Mouse (Mus musculus): ENCODE measurements around the gene Upk3bl. TPM values are rescaled to one million over a fixed set of nuclear protein-coding genes. Genes with fewer than 3 reads are reported as not detected.

Gene Upk3bl
- total and polyA plus RNA-seq, 3 experiments: not detected

GRCm38 (mm10) chr5:136083669-136084107 is 29.4 kb downstream of the Upk3bl start, which contains the start of gene Rasa4:
Rasa4 (plus strand) TSS chr5:136083916.
- Histone ChIP-seq H3K27ac (ENCODE audit: control insufficient read depth, low read depth, low read length) (no peak within 1 kb of the TSS), H3K27me3 (ENCODE audit: control insufficient read depth in 1 of 2, insufficient read depth in 2 of 2, low read length in 2 of 2) (no peaks in the 10 kb centered on the region), H3K9me3 (replicated peaks; ENCODE audit: insufficient read depth, low read length) (no peaks in the 10 kb centered on the region), H3K4me1 (ENCODE audit: control insufficient read depth in 1 of 2, insufficient read depth in 2 of 2, low read length in 2 of 2) (peaks cover 0 to 8% of the 10 kb centered on the region in 2 experiments; a peak in 1 of 4 replicates), H3K79me2 (ENCODE audit: control insufficient read depth, insufficient read depth, low read length, poor library complexity) (no peaks in the 10 kb centered on the region), H3K4me3 (ENCODE audit: control insufficient read depth in 1 of 2, insufficient read depth in 1 of 2, low read depth in 2 of 2, low read length in 2 of 2) (peak within 1 kb of the TSS; percentile 64 to 69), H3K9ac (ENCODE audit: control insufficient read depth, low read depth, low read length, poor library complexity, severe bottlenecking) (peak within 1 kb of the TSS; percentile 67), H3K36me3 (ENCODE audit: control insufficient read depth in 1 of 2, insufficient read depth in 2 of 2, low read length in 2 of 2) (no peaks in the 10 kb centered on the region)
- peak; percentile 93 for DNase-seq (ENCODE audit: low read depth, low spot score)
- TF ChIP-seq EP300 (IDR thresholded peaks at IDR 0.05; ENCODE audit: low read depth in 1 of 2, low read length in 2 of 2) (no peak), USF1 (IDR thresholded peaks at IDR 0.05; ENCODE audit: low read depth, low read length) (no peak), CTCF (IDR thresholded peaks at IDR 0.05 in 2 of 3, conservative IDR thresholded peaks at IDR 0.05 in 1 of 3; ENCODE audit: control insufficient read depth in 1 of 3, insufficient read depth in 1 of 3, low read depth in 2 of 3, low read length in 3 of 3, poor library complexity in 1 of 3, severe bottlenecking in 1 of 3) (no peak), NELFE (IDR thresholded peaks at IDR 0.05; ENCODE audit: low read depth, low read length) (peak; percentile 14; the same call in 1 of the 2 replicates), TBP (IDR thresholded peaks at IDR 0.05; ENCODE audit: low read depth, low read length) (no peak), JUND (IDR thresholded peaks at IDR 0.05; ENCODE audit: low read depth, low read length) (no peak), ZC3H11A (IDR thresholded peaks at IDR 0.05; ENCODE audit: low read depth, low read length) (no peak), MAZ (IDR thresholded peaks at IDR 0.05; ENCODE audit: low read depth, low read length) (peak; percentile 89; the same call in 1 of the 2 replicates), POLR2AphosphoS5 (IDR thresholded peaks at IDR 0.05; ENCODE audit: borderline replicate concordance, low read depth, low read length) (no peak), HCFC1 (IDR thresholded peaks at IDR 0.05; ENCODE audit: low read depth, low read length) (no peak), ZMIZ1 (IDR thresholded peaks at IDR 0.05; ENCODE audit: low read depth, low read length) (no peak), UBTF (IDR thresholded peaks at IDR 0.05; ENCODE audit: borderline replicate concordance, insufficient read depth, low read depth, low read length) (no peak), SIN3A (IDR thresholded peaks at IDR 0.05; ENCODE audit: low read length) (no peak), MAX (IDR thresholded peaks at IDR 0.05; ENCODE audit: low read length) (no peak), GABPA (IDR thresholded peaks at IDR 0.05; ENCODE audit: low read depth, low read length) (no peak), TCF12 (IDR thresholded peaks at IDR 0.05; ENCODE audit: low read depth, low read length) (no peak), GATA1 (IDR thresholded peaks at IDR 0.05; ENCODE audit: low read depth, low read length) (no peak), RCOR1 (IDR thresholded peaks at IDR 0.05; ENCODE audit: low read depth, low read length) (no peak), POLR2AphosphoS2 (IDR thresholded peaks at IDR 0.05; ENCODE audit: low read length) (no peak), ZNF384 (IDR thresholded peaks at IDR 0.05; ENCODE audit: low read depth, low read length) (no peak), MXI1 (IDR thresholded peaks at IDR 0.05; ENCODE audit: low read depth, low read length) (0 out of 2 replicates have a peak, but pooled peaks have one; percentile 29), RAD21 (IDR thresholded peaks at IDR 0.05; ENCODE audit: low read depth, low read length) (no peak), KAT2A (conservative IDR thresholded peaks at IDR 0.05; ENCODE audit: low read depth, low read length) (no peak), CHD2 (IDR thresholded peaks at IDR 0.05; ENCODE audit: low read length) (no peak), MAFK (IDR thresholded peaks at IDR 0.05; ENCODE audit: borderline replicate concordance, low read depth, low read length) (no peak), MEF2A (IDR thresholded peaks at IDR 0.05; ENCODE audit: extremely low read depth, insufficient replicate concordance, low read depth, low read length, poor library complexity, severe bottlenecking) (no peak), E2F4 (IDR thresholded peaks at IDR 0.05; ENCODE audit: borderline replicate concordance, low read depth, low read length) (no peak)

Measured in MEL (cell line).